Mouse (Mus musculus) bone marrow macrophage, adult 2 months (primary cell): ENCODE data around the gene Nell1.

ENCODE experiments used
- CTCF ChIP-seq: IDR thresholded peaks from 2 replicates; pipeline ENCODE4 v1.5.1; 2012; ENCODE audit warnings: low read depth, mild to moderate bottlenecking, low read length, moderate library complexity
- POLR2A ChIP-seq: IDR thresholded peaks from 2 replicates; pipeline ENCODE4 v1.6.1; 2012; ENCODE audit warnings: mild to moderate bottlenecking, low read depth, low read length, borderline replicate concordance

GRCm38 (mm10) chr7:50847921-50848320 is 873.3 kb downstream of the Nell1 start:
- TF ChIP-seq CTCF (no peak), POLR2A (no peak)
